Mouse (Mus musculus) splenic B cell, adult 2 months (primary cell): ENCODE results near the gene Rtn4r.

Experiments used
- DNase-seq: peaks from one replicate; pipeline ENCODE4 v3.0.0-alpha.2; 2011; ENCODE audit warnings: low read depth, low spot score
- H3K27me3 ChIP-seq: 2 replicates; pipeline ENCODE4 v1.6.1; 2012; ENCODE audit warnings: mild to moderate bottlenecking, low read length, moderate library complexity, mixed read lengths; ENCODE audit not compliant: control insufficient read depth, poor library complexity, insufficient read depth, severe bottlenecking
- H3K36me3 ChIP-seq: 2 replicates; pipeline ENCODE4 v1.6.1; 2012; ENCODE audit warnings: mild to moderate bottlenecking, low read length, moderate library complexity, mixed read lengths; ENCODE audit not compliant: control insufficient read depth, poor library complexity, insufficient read depth, severe bottlenecking

Gene Rtn4r

DNA sequence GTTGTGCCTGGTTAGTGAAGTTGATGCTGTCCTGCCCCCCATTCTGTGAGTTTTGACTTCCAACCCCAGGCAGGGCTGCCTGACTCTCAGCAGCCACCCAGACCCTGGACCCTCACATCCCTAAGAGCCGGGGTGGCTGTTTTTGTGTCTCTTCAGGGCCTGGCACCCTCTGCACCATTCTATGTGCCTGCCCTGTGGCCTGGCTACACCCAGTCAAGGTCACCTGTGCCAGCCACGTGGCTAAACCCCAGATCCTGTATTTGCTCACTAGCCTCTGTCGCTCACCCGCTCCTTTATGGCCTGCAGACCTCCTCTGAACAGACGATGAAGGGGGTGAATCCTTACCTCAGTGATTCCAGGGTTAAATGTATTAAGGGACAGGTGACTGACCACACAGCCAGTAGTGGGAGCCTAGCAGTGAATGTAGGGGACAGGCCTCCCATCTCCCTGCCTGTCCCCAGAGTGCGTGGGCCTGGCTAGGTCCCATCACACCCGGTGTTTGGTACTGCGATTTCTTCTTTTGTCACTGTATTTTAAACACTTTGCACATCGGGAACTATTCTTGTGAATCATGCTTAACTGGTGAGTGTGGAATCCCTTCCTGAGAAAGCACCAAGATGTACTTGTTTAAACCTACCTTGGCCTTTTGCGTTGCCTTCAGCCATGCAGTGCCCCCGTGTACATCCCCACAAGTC lies 4.0 kb downstream of the Rtn4r start:
- DNase-seq = no peak
- no peaks in the 10 kb centered on the region for H3K36me3 ChIP-seq
- no peaks in the 10 kb centered on the region for H3K27me3 ChIP-seq

DNA sequence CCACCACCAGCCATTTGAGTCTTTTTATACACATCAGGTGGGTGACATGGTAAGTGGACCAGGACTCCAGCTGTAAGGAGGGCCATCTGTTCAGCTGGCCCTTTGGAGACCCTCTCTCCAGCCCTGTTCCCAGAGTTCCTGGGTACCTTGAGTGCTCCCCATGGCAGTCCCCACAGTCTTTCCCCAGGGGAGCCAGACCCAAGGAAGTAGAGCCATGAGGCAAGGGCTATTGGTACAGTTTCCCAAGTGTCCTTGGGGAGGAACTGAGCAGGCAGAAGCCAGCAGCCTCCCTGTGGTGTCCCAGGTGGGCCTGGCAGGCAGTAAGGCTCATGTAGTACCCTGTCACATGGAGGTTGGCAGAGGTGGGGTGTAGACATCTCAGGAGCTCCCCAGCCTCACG lies 4.6 kb downstream of the Rtn4r start:
- Histone ChIP-seq H3K36me3 (no peaks in the 10 kb centered on the region), H3K27me3 (no peaks in the 10 kb centered on the region)
- no peak for DNase-seq

DNA sequence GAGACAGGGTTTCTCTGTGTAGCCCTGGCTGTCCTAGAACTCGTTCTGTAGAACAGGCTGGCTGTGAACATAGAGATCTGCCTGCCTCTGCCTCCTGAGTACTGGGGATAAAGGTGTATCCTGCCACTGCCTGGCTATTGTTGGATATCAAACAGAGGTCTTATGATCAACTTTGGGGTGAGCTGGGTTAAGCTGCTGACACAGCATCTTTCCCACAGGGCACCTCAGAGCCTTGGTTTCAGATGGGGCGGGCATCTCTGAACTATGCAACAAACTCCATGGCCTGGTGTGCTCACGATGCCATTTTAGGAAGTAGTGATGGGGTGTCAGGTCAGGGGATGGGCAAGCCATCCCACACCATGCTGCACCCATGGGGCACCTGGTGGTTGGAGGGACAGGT lies 5.1 kb downstream of the Rtn4r start:
- H3K27me3 ChIP-seq = no peaks in the 10 kb centered on the region
- DNase-seq = no peak
- H3K36me3 ChIP-seq = no peaks in the 10 kb centered on the region

GRCm38 (mm10) chr16:18133133-18133920 lies 5.9 kb downstream of the Rtn4r start:
- DNase-seq = no peak
- Histone ChIP-seq H3K27me3 (no peaks in the 10 kb centered on the region), H3K36me3 (no peaks in the 10 kb centered on the region)

- H3K27me3 ChIP-seq = no peaks in the 10 kb centered on the region
- DNase-seq = no peak
- H3K36me3 ChIP-seq = no peaks in the 10 kb centered on the region
Measured at GRCm38 (mm10) chr16:18135196-18135595, 7.8 kb downstream of the Rtn4r start.

GRCm38 (mm10) chr16:18136015-18136414 lies 8.6 kb downstream of the Rtn4r start:
- Histone ChIP-seq H3K27me3 (no peaks in the 10 kb centered on the region), H3K36me3 (no peaks in the 10 kb centered on the region)
- no peak for DNase-seq

DNA sequence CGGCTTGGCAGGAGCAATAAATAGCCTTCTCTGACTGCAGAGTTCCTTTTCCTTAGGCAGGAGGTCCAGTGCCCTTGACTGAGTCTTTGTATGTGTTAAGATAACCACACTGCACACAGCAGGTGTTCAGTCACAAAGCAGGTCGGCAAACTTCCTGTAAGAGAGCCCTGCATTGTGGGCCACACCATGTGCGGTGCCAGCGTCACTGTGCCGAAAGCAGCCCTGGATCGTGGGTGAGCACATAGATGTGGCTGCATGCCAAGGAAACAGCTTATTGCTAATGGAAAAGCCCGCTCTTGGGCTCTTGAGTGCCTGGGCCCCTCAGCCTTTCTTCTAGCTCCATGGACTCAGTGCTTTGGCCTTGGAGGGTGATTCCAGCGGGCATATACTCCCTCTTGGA lies 16.8 kb downstream of the Rtn4r start:
- Histone ChIP-seq H3K27me3 (no peaks in the 10 kb centered on the region), H3K36me3 (no peaks in the 10 kb centered on the region)
- no peak for DNase-seq

GRCm38 (mm10) chr16:18145341-18145867 lies 18.0 kb downstream of the Rtn4r start:
- no peaks in the 10 kb centered on the region for H3K27me3 ChIP-seq
- no peak for DNase-seq
- no peaks in the 10 kb centered on the region for H3K36me3 ChIP-seq

- no peak for DNase-seq
- Histone ChIP-seq H3K36me3 (no peaks in the 10 kb centered on the region), H3K27me3 (no peaks in the 10 kb centered on the region)
Measured at GRCm38 (mm10) chr16:18148208-18148876, 20.9 kb downstream of the Rtn4r start.

DNA sequence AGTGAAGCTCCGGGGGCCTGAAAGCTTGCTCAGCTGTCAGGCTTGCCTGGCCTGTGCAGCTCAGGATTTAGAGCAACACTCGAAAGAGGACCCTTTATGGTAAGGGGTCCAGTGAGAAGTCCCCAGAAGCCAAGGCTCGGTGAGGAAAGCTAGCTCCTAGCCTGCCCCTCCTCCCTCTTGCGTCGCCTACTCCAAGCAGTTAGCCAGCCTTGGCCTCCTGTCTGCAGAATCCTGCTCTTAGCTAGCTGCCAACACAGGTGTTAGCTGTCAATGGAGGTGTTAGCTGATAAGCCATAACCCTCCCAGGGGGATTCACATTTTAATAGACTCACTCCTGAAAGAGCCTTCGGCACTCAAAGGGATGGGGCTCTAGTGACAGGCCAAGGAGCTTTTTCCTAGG lies 21.8 kb downstream of the Rtn4r start:
- DNase-seq = no peak

GRCm38 (mm10) chr16:18152189-18152588 lies 24.7 kb downstream of the Rtn4r start:
- Histone ChIP-seq H3K36me3 (no peaks in the 10 kb centered on the region), H3K27me3 (no peaks in the 10 kb centered on the region)
- DNase-seq = no peak

More for the DNA sequence above, 21.8 kb downstream of the Rtn4r start:
- Histone ChIP-seq H3K27me3 (no peaks in the 10 kb centered on the region), H3K36me3 (no peaks in the 10 kb centered on the region)

- Histone ChIP-seq H3K27me3 (no peaks in the 10 kb centered on the region), H3K36me3 (no peaks in the 10 kb centered on the region)
- no peak for DNase-seq
Measured at GRCm38 (mm10) chr16:18152769-18153445, 25.5 kb downstream of the Rtn4r start.

GRCm38 (mm10) chr16:18154521-18155171 lies 27.2 kb downstream of the Rtn4r start:
- Histone ChIP-seq H3K27me3 (no peaks in the 10 kb centered on the region), H3K36me3 (no peaks in the 10 kb centered on the region)
- DNase-seq = no peak
